Mouse (Mus musculus) intestine, embryonic 15.5 days (tissue): ENCODE measurements around the gene Eipr1. TPM values are rescaled to one million over a fixed set of nuclear protein-coding genes. Genes with fewer than 3 reads are reported as not detected.

Experiments used
- ATAC-seq: fragments of 200-750 bp; cut with Nextera tagmentation; 2 replicates; pipeline ENCODE4 v1.8.0; 2017; ENCODE audit warnings: moderate TSS enrichment, moderate library complexity
- H3K27ac ChIP-seq: fragments of 300-500 bp; sonication (generic); 2 replicates; pipeline ENCODE4 v1.5.1; 2015; ENCODE audit warnings: mild to moderate bottlenecking, inconsistent platforms
- H3K27me3 ChIP-seq: fragments of 300-500 bp; sonication (generic); replicated peaks from 2 replicates; pipeline ENCODE4 v1.6.1; 2015; ENCODE audit warnings: inconsistent platforms
- H3K36me3 ChIP-seq: fragments of 300-500 bp; sonication (generic); 2 replicates; pipeline ENCODE4 v1.6.1; 2015; ENCODE audit warnings: inconsistent platforms
- H3K4me1 ChIP-seq: fragments of 300-500 bp; sonication (generic); replicated peaks from 2 replicates; pipeline ENCODE4 v1.6.1; 2015; ENCODE audit warnings: inconsistent platforms
- H3K4me2 ChIP-seq: fragments of 300-500 bp; sonication (generic); replicated peaks from 2 replicates; pipeline ENCODE4 v1.6.1; 2015; ENCODE audit warnings: mild to moderate bottlenecking, inconsistent platforms
- H3K4me3 ChIP-seq: fragments of 300-500 bp; sonication (generic); replicated peaks from 2 replicates; pipeline ENCODE4 v1.5.1; 2015; ENCODE audit warnings: inconsistent platforms
- H3K9ac ChIP-seq: fragments of 300-500 bp; sonication (generic); 2 replicates; pipeline ENCODE4 v1.6.1; 2015; ENCODE audit warnings: inconsistent platforms
- H3K9me3 ChIP-seq: fragments of 300-500 bp; sonication (generic); 2 replicates; pipeline ENCODE4 v1.6.1; 2016; ENCODE audit warnings: inconsistent platforms
- WGBS: fragments of 180-500 bp; shearing (Covaris S2); methylation state at CpG from one replicate; pipeline ENCODE4 v1.1.7; 2015; 5-methylcytosine and 5-hydroxymethylcytosine counted together
- polyA plus RNA-seq: library from polyadenylated mRNA; unstranded; fragments of >200 nt; fragmentation: Nextera tagmentation; extraction: Ambion mirVana; gene quantifications from 2 replicates; pipeline ENCODE4 v1.2.1, GENCODE M21; 2015

The Eipr1 gene
- polyA plus RNA-seq, 1 experiment from 2014 or later, result 27.3 TPM

GRCm38 (mm10) chr12:28804558-28805481 lies 53.2 kb downstream of the Eipr1 start:
- 63% methylated on average over 3 of the region's 3 CpGs for WGBS

GRCm38 (mm10) chr12:28808786-28809375 lies 57.3 kb downstream of the Eipr1 start:
- 75% methylated on average over 4 of the region's 4 CpGs for WGBS

More at GRCm38 (mm10) chr12:28804558-28805481, 53.2 kb downstream of the Eipr1 start:
- ATAC-seq, result peak; percentile 94
- no peaks in the 10 kb centered on the region for H3K36me3 ChIP-seq
- H3K27ac ChIP-seq, result peak overlapping the region; percentile 11; the same call in 1 of the 2 replicates
- H3K9me3 ChIP-seq, result no peaks in the 10 kb centered on the region
- H3K4me3 ChIP-seq, result no peak overlapping the region
- peaks cover 19% of the 10 kb centered on the region for H3K4me1 ChIP-seq
- no peaks in the 10 kb centered on the region for H3K27me3 ChIP-seq
- no peak overlapping the region for H3K4me2 ChIP-seq
- no peak overlapping the region for H3K9ac ChIP-seq

GRCm38 (mm10) chr12:28809756-28810337 lies 58.2 kb downstream of the Eipr1 start:
- no peak for ATAC-seq
- no peak overlapping the region; the same call in 1 of the 2 replicates for H3K27ac ChIP-seq
- peaks cover 11% of the 10 kb centered on the region for H3K4me1 ChIP-seq
- WGBS, result 47% methylated on average over 4 of the region's 4 CpGs
- no peak overlapping the region for H3K9ac ChIP-seq
- no peak overlapping the region for H3K4me2 ChIP-seq
- H3K9me3 ChIP-seq, result no peaks in the 10 kb centered on the region
- no peak overlapping the region for H3K4me3 ChIP-seq
- H3K27me3 ChIP-seq, result no peaks in the 10 kb centered on the region
- H3K36me3 ChIP-seq, result no peaks in the 10 kb centered on the region

More at GRCm38 (mm10) chr12:28808786-28809375, 57.3 kb downstream of the Eipr1 start:
- no peak overlapping the region for H3K4me3 ChIP-seq
- H3K27ac ChIP-seq, result no peak overlapping the region
- H3K27me3 ChIP-seq, result no peaks in the 10 kb centered on the region
- H3K36me3 ChIP-seq, result no peaks in the 10 kb centered on the region
- no peak overlapping the region for H3K4me2 ChIP-seq
- H3K9ac ChIP-seq, result no peak overlapping the region
- no peak for ATAC-seq
- peaks cover 15% of the 10 kb centered on the region for H3K4me1 ChIP-seq
- H3K9me3 ChIP-seq, result no peaks in the 10 kb centered on the region

GRCm38 (mm10) chr12:28816681-28817426 lies 65.3 kb downstream of the Eipr1 start:
- peak; percentile 34; the same call in 1 of the 2 replicates for ATAC-seq
- 0 out of 2 replicates have a peak, but pooled peaks cover 3% of the 10 kb centered on the region for H3K4me1 ChIP-seq
- no peak overlapping the region for H3K4me3 ChIP-seq
- H3K27me3 ChIP-seq, result no peaks in the 10 kb centered on the region
- no peaks in the 10 kb centered on the region for H3K36me3 ChIP-seq
- H3K9me3 ChIP-seq, result no peaks in the 10 kb centered on the region
- 51% methylated on average over 9 of the region's 9 CpGs for WGBS
- H3K27ac ChIP-seq, result no peak overlapping the region
- H3K9ac ChIP-seq, result no peak overlapping the region
- no peak overlapping the region for H3K4me2 ChIP-seq

- peak; percentile 65 for ATAC-seq
- H3K4me1 ChIP-seq, result 0 out of 2 replicates have a peak, but pooled peaks cover 3% of the 10 kb centered on the region
- H3K9me3 ChIP-seq, result no peaks in the 10 kb centered on the region
- WGBS, result 33% methylated on average over 5 of the region's 5 CpGs
- H3K9ac ChIP-seq, result no peak overlapping the region
- no peaks in the 10 kb centered on the region for H3K27me3 ChIP-seq
- H3K27ac ChIP-seq, result no peak overlapping the region
- H3K4me2 ChIP-seq, result no peak overlapping the region
- no peaks in the 10 kb centered on the region for H3K36me3 ChIP-seq
- H3K4me3 ChIP-seq, result no peak overlapping the region
Measured at GRCm38 (mm10) chr12:28817427-28817752, 65.8 kb downstream of the Eipr1 start.

- H3K27me3 ChIP-seq, result no peaks in the 10 kb centered on the region
- H3K4me1 ChIP-seq, result 0 out of 2 replicates have a peak, but pooled peaks cover 3% of the 10 kb centered on the region
- 50% methylated on average over 3 of the region's 3 CpGs for WGBS
- no peak for ATAC-seq
- no peak overlapping the region for H3K4me2 ChIP-seq
- H3K4me3 ChIP-seq, result no peak overlapping the region
- no peaks in the 10 kb centered on the region for H3K36me3 ChIP-seq
- H3K27ac ChIP-seq, result no peak overlapping the region
- no peak overlapping the region for H3K9ac ChIP-seq
- H3K9me3 ChIP-seq, result no peaks in the 10 kb centered on the region
Measured at GRCm38 (mm10) chr12:28817891-28818290, 66.3 kb downstream of the Eipr1 start.

- H3K9ac ChIP-seq, result no peak overlapping the region
- no peak overlapping the region for H3K4me3 ChIP-seq
- no peaks in the 10 kb centered on the region for H3K27me3 ChIP-seq
- H3K27ac ChIP-seq, result no peak overlapping the region
- H3K4me2 ChIP-seq, result no peak overlapping the region
- H3K9me3 ChIP-seq, result no peaks in the 10 kb centered on the region
- H3K4me1 ChIP-seq, result no peaks in the 10 kb centered on the region
- WGBS, result 91% methylated on average over 7 of the region's 7 CpGs
- H3K36me3 ChIP-seq, result no peaks in the 10 kb centered on the region
- no peak for ATAC-seq
Measured at GRCm38 (mm10) chr12:28823518-28823917, 71.9 kb downstream of the Eipr1 start.

- Histone ChIP-seq H3K36me3 (no peaks in the 10 kb centered on the region), H3K9ac (no peak overlapping the region), H3K9me3 (no peaks in the 10 kb centered on the region), H3K4me3 (no peak overlapping the region), H3K27ac (no peak overlapping the region), H3K4me2 (no peak overlapping the region), H3K4me1 (no peaks in the 10 kb centered on the region), H3K27me3 (no peaks in the 10 kb centered on the region)
- peak; percentile 68 for ATAC-seq
- 77% methylated on average over 3 of the region's 3 CpGs for WGBS
Measured at GRCm38 (mm10) chr12:28829502-28829901, 77.9 kb downstream of the Eipr1 start.

GRCm38 (mm10) chr12:28830471-28830870 lies 78.9 kb downstream of the Eipr1 start:
- Histone ChIP-seq H3K27me3 (no peaks in the 10 kb centered on the region), H3K4me2 (no peak overlapping the region), H3K9ac (no peak overlapping the region), H3K36me3 (no peaks in the 10 kb centered on the region), H3K4me3 (no peak overlapping the region), H3K4me1 (no peaks in the 10 kb centered on the region), H3K27ac (no peak overlapping the region), H3K9me3 (no peaks in the 10 kb centered on the region)
- ATAC-seq, result no peak
- WGBS, result 84% methylated on average over 3 of the region's 3 CpGs

- H3K9me3 ChIP-seq, result no peaks in the 10 kb centered on the region
- H3K27ac ChIP-seq, result no peak overlapping the region
- no peak overlapping the region for H3K9ac ChIP-seq
- no peak overlapping the region for H3K4me3 ChIP-seq
- peak; percentile 66; the same call in 1 of the 2 replicates for ATAC-seq
- no peaks in the 10 kb centered on the region for H3K36me3 ChIP-seq
- H3K27me3 ChIP-seq, result no peaks in the 10 kb centered on the region
- H3K4me1 ChIP-seq, result no peaks in the 10 kb centered on the region
- H3K4me2 ChIP-seq, result no peak overlapping the region
- WGBS, result 32% methylated on average over 7 of the region's 7 CpGs
Measured at GRCm38 (mm10) chr12:28831066-28831733, 79.6 kb downstream of the Eipr1 start.

GRCm38 (mm10) chr12:28834266-28834665 lies 82.7 kb downstream of the Eipr1 start:
- Histone ChIP-seq H3K4me2 (no peak overlapping the region), H3K9me3 (no peaks in the 10 kb centered on the region), H3K27ac (no peak overlapping the region), H3K4me1 (no peaks in the 10 kb centered on the region), H3K36me3 (no peaks in the 10 kb centered on the region), H3K9ac (no peak overlapping the region), H3K27me3 (no peaks in the 10 kb centered on the region), H3K4me3 (no peak overlapping the region)
- 58% methylated on average over 6 of the region's 6 CpGs for WGBS
- ATAC-seq, result no peak
